Mouse (Mus musculus) heart, embryonic 11.5 days (tissue): ENCODE data around the gene Timm13. TPM values are rescaled to one million over a fixed set of nuclear protein-coding genes. Genes with fewer than 3 reads are reported as not detected.
A peak's percentile ranks its signal among the peaks of the same experiment; 100 is the strongest.

ENCODE experiments used
- ATAC-seq: fragments of 200-750 bp; cut with Nextera tagmentation; replicated peaks from 2 replicates; pipeline ENCODE4 v1.8.0; 2017; ENCODE audit warnings: moderate library complexity; ENCODE audit not compliant: insufficient number of reproducible peaks, low FRiP score, low TSS enrichment
- H3K27ac ChIP-seq: fragments of 300-500 bp; sonication (generic); 2 replicates; pipeline ENCODE4 v1.5.1; 2014; ENCODE audit warnings: mild to moderate bottlenecking, low read depth, low read length
- H3K27me3 ChIP-seq: fragments of 300-500 bp; sonication (generic); 2 replicates; pipeline ENCODE4 v1.6.1; 2014; ENCODE audit warnings: mild to moderate bottlenecking, low read length, mixed read lengths; ENCODE audit not compliant: control insufficient read depth, insufficient read depth
- H3K36me3 ChIP-seq: fragments of 300-500 bp; sonication (generic); 2 replicates; pipeline ENCODE4 v1.6.1; 2014; ENCODE audit warnings: mild to moderate bottlenecking, low read length, moderate library complexity, mixed read lengths; ENCODE audit not compliant: control insufficient read depth, insufficient read depth
- H3K4me1 ChIP-seq: fragments of 300-500 bp; sonication (generic); 2 replicates; pipeline ENCODE4 v1.6.1; 2014; ENCODE audit warnings: low read length; ENCODE audit not compliant: control insufficient read depth, insufficient read depth
- H3K4me2 ChIP-seq: fragments of 300-500 bp; sonication (generic); 2 replicates; pipeline ENCODE4 v1.6.1; 2014; ENCODE audit warnings: mild to moderate bottlenecking, moderate library complexity
- H3K4me3 ChIP-seq: fragments of 300-500 bp; sonication (generic); 2 replicates; pipeline ENCODE4 v1.5.1; 2014; ENCODE audit warnings: low read depth, low read length
- H3K9ac ChIP-seq: fragments of 300-500 bp; sonication (generic); 2 replicates; pipeline ENCODE4 v1.6.1; 2014; ENCODE audit warnings: mild to moderate bottlenecking, low read depth, low read length, moderate library complexity
- H3K9me3 ChIP-seq: fragments of 300-500 bp; sonication (generic); replicated peaks from 2 replicates; pipeline ENCODE4 v1.6.1; 2016; ENCODE audit warnings: low read length; ENCODE audit not compliant: control insufficient read depth
- WGBS: fragments of 180-500 bp; shearing (Covaris S2); extraction: QIAGEN DNeasy Blood & Tissue Kit; methylation state at CpG from one replicate; pipeline ENCODE4 v1.1.7; 2014; ENCODE audit not compliant: insufficient replicate concordance; 5-methylcytosine and 5-hydroxymethylcytosine counted together
- polyA plus RNA-seq: library from polyadenylated mRNA; unstranded; fragments of >200 nt; fragmentation: Nextera tagmentation; extraction: Ambion mirVana; gene quantifications from 2 replicates; pipeline ENCODE4 v1.2.1, GENCODE M21; 2014

Timm13 gene
- polyA plus RNA-seq, 1 experiment from 2014 or later = 340 TPM

- 27% methylated on average over 5 of the region's 5 CpGs for WGBS
- Histone ChIP-seq H3K27ac (no peak overlapping the region), H3K9me3 (no peaks in the 10 kb centered on the region), H3K27me3 (peaks cover 10% of the 10 kb centered on the region), H3K4me1 (peaks cover 5% of the 10 kb centered on the region), H3K9ac (0 out of 2 replicates have a peak overlapping the region, but pooled peaks have one; percentile 43), H3K4me3 (no peak overlapping the region), H3K36me3 (no peaks in the 10 kb centered on the region), H3K4me2 (no peak overlapping the region)
- no peak for ATAC-seq
These were observed 24.7 kb downstream of the Timm13 start for GRCm38 (mm10) chr10:80876028-80876427.

GRCm38 (mm10) chr10:80874035-80874434 is 26.7 kb downstream of the Timm13 start:
- 71% methylated on average over 9 of the region's 9 CpGs for WGBS
- Histone ChIP-seq H3K27me3 (peaks cover 10% of the 10 kb centered on the region), H3K4me3 (no peak overlapping the region), H3K27ac (no peak overlapping the region), H3K9ac (no peak overlapping the region), H3K4me2 (no peak overlapping the region), H3K4me1 (peaks cover 5% of the 10 kb centered on the region), H3K9me3 (no peaks in the 10 kb centered on the region), H3K36me3 (no peaks in the 10 kb centered on the region)
- no peak for ATAC-seq

GRCm38 (mm10) chr10:80871581-80871980 is 29.2 kb downstream of the Timm13 start, which contains the start of gene Tmprss9:
Tmprss9 (plus strand) TSS chr10:80871848.
- no peak for ATAC-seq
- H3K4me2 ChIP-seq = no peak within 1 kb of the TSS
- H3K4me1 ChIP-seq = peaks cover 1% of the 10 kb centered on the region
- H3K36me3 ChIP-seq = no peaks in the 10 kb centered on the region
- no peak within 1 kb of the TSS for H3K27ac ChIP-seq
- H3K9ac ChIP-seq = no peak within 1 kb of the TSS
- 23% methylated on average over 9 of the region's 9 CpGs for WGBS
- no peak within 1 kb of the TSS for H3K4me3 ChIP-seq
- H3K27me3 ChIP-seq = peaks cover 10% of the 10 kb centered on the region
- H3K9me3 ChIP-seq = no peaks in the 10 kb centered on the region

DNA sequence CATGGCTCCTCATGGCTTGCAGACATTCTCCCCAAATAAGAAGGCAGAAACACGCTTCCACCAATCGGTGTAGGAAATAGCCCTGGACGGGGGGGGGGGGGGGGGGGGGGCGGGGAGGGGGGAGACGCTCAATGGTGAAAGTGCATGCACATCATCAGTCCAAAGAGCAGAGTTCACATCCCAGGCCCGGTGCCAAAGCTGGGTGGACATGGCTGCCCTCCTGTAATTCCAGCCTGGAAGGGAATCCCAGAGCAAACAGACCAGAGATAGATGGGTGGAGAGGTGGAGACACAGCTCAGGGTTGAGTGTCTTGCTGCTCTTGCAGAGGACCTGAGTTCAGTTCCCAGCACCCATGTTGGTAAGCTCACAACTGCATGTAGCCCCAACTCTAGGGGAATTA is 29.8 kb downstream of the Timm13 start:
- Histone ChIP-seq H3K4me1 (no peaks in the 10 kb centered on the region), H3K36me3 (peaks cover 2% of the 10 kb centered on the region; the same call in 1 of the 2 replicates), H3K4me2 (no peak overlapping the region), H3K9ac (no peak overlapping the region), H3K9me3 (no peaks in the 10 kb centered on the region), H3K4me3 (no peak overlapping the region), H3K27ac (no peak overlapping the region), H3K27me3 (peaks cover 10% of the 10 kb centered on the region)
- no peak for ATAC-seq
- 82% methylated on average over 1 of the region's 6 CpGs for WGBS

DNA sequence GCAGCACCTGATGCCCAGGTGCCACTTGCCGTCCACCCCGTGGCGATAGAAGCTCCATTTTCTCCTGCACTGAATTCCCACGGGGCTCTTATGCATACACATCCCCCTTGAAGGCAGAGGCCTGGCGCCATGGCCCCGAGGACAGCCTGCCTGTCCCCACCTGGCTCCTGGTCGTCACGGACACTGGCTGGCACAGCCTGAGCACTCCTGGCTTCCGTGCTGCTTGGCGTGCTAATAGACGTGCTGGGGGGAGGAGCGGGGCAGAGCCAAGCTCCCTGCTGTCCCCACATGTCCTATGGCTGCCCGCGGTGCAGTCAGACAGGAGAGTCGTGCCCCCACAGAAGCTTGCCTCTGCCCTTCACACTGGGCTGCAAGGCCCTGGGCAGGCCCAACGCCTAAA is 36.3 kb downstream of the Timm13 start:
- H3K27ac ChIP-seq = no peak overlapping the region
- H3K4me3 ChIP-seq = no peak overlapping the region
- no peaks in the 10 kb centered on the region for H3K27me3 ChIP-seq
- H3K9ac ChIP-seq = no peak overlapping the region
- WGBS = 91% methylated on average over 16 of the region's 16 CpGs
- H3K4me2 ChIP-seq = no peak overlapping the region
- no peak for ATAC-seq
- no peaks in the 10 kb centered on the region for H3K4me1 ChIP-seq
- no peaks in the 10 kb centered on the region for H3K9me3 ChIP-seq
- peaks cover 18% of the 10 kb centered on the region for H3K36me3 ChIP-seq

DNA sequence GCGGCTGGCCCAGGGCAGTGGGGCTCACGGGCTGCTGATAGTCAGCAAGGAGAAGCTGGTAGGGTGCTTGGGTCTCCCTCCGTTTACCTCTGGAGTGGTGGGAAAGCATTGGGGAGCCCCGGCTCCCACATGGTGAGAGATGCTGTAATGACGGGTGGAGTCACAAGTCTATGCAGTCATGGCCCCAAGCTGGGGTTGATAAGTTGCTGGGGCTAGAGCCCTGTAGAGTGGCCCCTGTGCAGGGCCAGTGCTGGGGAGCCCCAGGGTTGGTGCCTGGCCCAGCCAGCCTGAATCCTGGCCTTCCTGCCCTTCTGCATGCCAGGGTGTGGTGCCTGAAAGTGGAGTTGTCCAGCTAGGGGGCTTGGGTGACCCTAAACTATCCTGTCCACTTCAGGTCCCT is 38.5 kb downstream of the Timm13 start:
- Histone ChIP-seq H3K4me2 (no peak overlapping the region), H3K27me3 (no peaks in the 10 kb centered on the region), H3K9me3 (no peaks in the 10 kb centered on the region), H3K4me3 (no peak overlapping the region), H3K36me3 (peaks cover 18% of the 10 kb centered on the region), H3K9ac (no peak overlapping the region), H3K4me1 (0 out of 2 replicates have a peak, but pooled peaks cover 2% of the 10 kb centered on the region), H3K27ac (no peak overlapping the region)
- ATAC-seq = no peak
- WGBS = 86% methylated on average over 5 of the region's 5 CpGs

- peak overlapping the region; percentile 23; the same call in 1 of the 2 replicates for H3K4me3 ChIP-seq
- no peaks in the 10 kb centered on the region for H3K9me3 ChIP-seq
- peak overlapping the region; percentile 88 for H3K27ac ChIP-seq
- peaks cover 7% of the 10 kb centered on the region for H3K36me3 ChIP-seq
- H3K4me1 ChIP-seq = peaks cover 18% of the 10 kb centered on the region
- peak overlapping the region; percentile 100 for H3K4me2 ChIP-seq
- H3K9ac ChIP-seq = peak overlapping the region; percentile 49
- ATAC-seq = peak; percentile 60
- no peaks in the 10 kb centered on the region for H3K27me3 ChIP-seq
- 68% methylated on average over 7 of the region's 7 CpGs for WGBS
These were observed 42.3 kb downstream of the Timm13 start for GRCm38 (mm10) chr10:80858350-80858935.

GRCm38 (mm10) chr10:80857848-80858247 is 42.9 kb downstream of the Timm13 start:
- H3K27me3 ChIP-seq = no peaks in the 10 kb centered on the region
- H3K9ac ChIP-seq = peak overlapping the region; percentile 61; the same call in 1 of the 2 replicates
- peak overlapping the region; percentile 23; the same call in 1 of the 2 replicates for H3K4me3 ChIP-seq
- peak overlapping the region; percentile 100 for H3K4me2 ChIP-seq
- H3K4me1 ChIP-seq = peaks cover 18% of the 10 kb centered on the region
- peaks cover 3% of the 10 kb centered on the region; the same call in 1 of the 2 replicates for H3K36me3 ChIP-seq
- no peaks in the 10 kb centered on the region for H3K9me3 ChIP-seq
- ATAC-seq = peak; percentile 52; the same call in 1 of the 2 replicates
- WGBS = 65% methylated on average over 3 of the region's 3 CpGs
- H3K27ac ChIP-seq = peak overlapping the region; percentile 88

DNA sequence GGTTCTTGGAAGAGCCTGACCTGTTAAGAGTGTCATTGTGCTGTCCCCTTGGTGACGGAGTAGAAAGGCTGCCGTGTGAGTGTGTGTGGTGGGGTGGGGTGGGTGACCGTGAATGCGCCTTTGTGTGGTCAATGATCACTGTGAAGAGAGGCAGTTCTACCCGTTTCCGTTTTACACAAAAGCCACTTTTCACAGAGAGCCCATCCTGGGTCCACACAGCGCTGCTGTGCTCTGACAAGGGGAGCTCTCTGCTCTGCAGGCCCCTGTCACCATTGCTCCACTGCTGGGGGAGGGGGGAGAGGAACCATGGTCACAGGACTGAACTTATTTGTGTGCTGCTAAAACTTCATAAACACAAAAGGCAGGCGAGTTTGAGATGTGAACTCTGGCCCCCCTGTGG is 43.4 kb downstream of the Timm13 start:
- Histone ChIP-seq H3K27me3 (no peaks in the 10 kb centered on the region), H3K9ac (peak overlapping the region; percentile 61), H3K4me2 (peak overlapping the region; percentile 100), H3K36me3 (peaks cover 5% of the 10 kb centered on the region), H3K27ac (peak overlapping the region; percentile 88), H3K4me3 (peak overlapping the region; percentile 23; the same call in 1 of the 2 replicates), H3K4me1 (peaks cover 18% of the 10 kb centered on the region), H3K9me3 (no peaks in the 10 kb centered on the region)
- 75% methylated on average over 8 of the region's 8 CpGs for WGBS
- no peak for ATAC-seq
